Mouse (Mus musculus) right cerebral cortex, postnatal 14 days (tissue): ENCODE results near the gene Grifin.

Source experiments
- DNase-seq: peaks from one replicate; pipeline ENCODE4 v3.0.0; 2022

The Grifin gene

DNA sequence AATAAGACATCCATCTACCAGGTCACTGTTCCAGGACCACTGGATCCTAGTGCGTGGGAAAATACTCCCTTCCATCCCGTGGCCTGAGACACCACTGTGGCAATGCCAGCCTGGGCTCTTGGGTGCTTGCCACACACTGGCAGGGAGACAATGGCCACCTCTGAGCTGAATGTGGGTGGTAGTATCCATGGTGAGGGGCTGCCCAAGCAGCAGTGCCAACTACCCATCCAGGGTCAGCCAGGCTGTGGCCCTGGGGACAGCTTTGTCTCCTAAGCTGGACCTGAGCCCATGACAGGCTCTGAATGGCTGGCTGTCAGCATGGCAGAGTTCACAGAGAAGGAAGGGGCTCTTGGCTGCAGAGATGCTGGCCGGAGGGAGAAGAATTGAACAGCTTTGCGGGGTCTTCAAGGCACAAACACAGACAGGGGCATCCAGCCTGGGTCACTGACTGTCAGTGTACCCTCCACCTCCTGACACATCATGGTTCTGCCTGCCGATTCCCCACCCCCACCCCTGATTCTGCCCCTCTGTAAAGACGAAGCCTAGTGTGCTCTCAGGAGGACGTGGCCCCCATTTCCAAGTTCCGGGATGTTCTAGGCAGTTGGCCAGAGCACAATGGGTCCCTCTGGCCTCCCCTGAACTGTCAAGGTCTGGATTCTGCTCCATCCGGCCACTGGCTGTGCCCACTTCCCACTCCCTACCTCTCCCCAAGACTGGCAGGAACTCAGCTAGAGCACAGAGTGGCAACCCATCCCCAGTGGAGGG, 21.9 kb downstream of the Grifin start:
- peak; percentile 55 for DNase-seq

DNA sequence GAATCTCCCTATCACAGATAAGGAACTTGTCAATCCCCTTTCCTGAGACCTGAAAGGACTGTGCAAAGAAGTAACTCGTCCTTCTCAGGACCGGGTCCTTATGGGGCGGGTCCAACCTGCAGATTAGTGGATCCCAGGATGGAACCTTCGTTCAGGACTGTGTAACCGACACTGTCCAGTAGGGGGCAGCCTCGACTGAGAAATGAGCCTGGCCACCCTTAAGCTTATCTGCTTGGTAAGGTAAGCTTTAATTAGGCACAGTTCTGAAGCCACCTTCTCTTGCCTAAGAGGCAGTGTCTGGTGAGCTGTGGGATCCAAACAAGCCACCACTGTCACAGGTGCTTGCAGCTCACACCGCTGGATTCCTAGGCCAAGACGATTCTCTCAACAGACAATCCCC, 24.8 kb downstream of the Grifin start:
- DNase-seq: peak; percentile 79

DNA sequence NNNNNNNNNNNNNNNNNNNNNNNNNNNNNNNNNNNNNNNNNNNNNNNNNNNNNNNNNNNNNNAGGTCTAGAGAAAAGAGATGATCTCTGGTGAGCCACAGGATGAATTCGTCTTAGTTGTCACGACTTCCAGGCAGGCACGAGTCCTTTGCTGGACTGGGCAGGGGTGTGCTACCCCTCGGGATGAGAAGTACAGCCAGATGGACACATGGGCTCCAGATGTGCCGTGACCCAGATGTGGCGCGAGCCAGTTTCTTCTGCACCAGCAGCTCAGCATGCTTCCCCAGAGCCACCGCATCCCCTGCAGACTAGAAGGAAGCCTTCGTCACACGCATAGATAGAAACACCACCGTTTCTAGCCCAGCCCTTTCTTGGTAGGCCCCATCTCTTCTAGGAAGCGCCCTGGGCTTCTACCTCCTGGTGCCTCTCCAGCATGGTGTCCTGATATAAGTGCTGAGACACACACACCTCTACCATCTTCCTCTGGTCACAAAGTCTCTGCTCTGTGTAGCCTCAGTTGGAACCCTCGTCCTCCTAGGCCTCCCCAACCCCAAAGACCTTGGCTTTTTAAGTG, 26.7 kb downstream of the Grifin start:
- DNase-seq: no peak

DNA sequence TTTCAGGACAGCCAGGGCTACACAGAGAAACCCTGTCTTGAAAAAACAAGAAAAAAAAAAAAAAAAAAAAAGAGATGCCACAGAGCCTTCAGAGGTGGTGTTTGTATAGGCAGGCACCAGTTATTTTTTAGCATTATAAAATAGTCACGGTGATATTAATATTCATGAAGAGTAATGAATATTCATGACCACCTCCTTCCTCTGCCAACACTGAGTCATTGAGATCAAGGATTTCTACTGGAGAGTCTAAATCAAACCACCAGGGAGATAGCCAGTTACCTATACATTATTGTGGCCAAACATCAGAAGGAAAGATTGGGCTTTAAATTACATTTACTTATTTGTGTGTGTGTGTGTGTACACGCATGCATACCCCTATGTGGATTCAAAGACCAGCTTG, 38.1 kb downstream of the Grifin start:
- no peak for DNase-seq

DNA sequence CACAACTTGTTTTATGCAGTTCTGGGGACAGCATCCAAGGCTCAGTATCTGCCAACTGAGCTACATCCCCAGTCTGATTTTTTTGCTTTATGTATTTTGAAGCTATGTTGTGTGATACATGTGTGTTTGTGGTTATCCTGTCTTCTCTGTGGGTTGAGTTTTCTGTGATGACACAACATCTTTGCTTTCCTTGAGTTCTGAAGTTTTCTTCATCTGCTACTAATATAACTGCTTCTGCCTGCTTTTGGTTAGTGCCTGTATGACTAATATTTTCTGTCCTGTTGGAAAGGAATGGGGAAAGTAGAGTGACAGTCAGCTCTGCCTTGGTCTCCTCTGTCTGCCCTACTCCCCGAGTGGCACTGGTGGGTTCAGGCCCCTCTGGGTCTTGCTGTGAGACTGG, 43.7 kb downstream of the Grifin start:
- DNase-seq: no peak

DNA sequence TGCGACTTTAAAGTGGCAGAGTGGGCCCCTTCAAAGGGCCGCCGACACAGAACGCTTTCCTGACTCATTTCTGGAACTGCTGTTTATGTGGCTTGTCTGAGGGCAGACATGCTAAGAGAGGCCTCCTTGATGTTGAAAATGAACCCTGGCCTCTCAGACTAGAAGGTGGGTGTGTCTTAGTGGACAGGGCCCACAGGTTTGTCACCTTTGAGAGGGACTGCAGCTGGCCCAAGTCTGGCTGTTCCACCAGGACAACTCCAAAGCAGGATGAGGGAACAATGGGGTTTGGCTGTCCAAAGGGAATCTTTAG, 47.0 kb downstream of the Grifin start:
- no peak for DNase-seq

DNA sequence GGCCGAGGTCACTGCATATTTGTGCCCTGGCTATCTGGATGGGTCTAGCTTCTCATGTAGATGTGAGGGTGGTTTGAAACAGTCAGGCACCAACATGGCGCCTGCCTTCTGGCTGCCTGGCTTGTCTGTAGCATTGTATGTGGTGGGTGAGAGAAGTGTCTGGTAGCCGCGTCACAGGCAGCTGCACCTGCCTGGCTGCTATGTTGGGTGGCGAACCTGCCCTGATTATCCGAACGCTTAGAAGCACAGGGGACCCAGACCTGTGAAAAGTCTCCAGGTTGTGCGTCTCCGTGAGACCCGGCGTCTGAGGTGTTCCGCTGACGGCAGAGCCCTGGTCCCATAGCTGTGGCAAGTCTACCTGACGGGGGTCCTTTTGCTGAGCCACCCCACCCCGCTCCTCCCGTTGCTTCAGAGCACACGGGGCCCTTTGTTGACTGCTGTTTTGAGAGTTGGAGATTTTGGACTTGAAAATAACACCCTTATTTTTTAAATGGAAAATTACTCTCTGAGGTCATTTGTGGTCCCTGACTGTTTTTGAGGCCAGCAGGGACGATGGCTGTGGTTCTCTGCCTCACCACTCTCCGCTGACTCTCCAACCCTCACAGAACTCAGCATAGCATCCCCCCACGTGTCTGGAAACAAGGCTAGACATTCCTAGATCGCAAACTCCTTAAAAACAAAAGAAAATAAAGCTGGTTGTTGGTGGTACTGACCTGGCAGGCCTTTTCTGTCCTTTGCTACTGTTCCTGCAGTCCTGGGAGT, 47.5 kb downstream of the Grifin start:
- no peak for DNase-seq

DNA sequence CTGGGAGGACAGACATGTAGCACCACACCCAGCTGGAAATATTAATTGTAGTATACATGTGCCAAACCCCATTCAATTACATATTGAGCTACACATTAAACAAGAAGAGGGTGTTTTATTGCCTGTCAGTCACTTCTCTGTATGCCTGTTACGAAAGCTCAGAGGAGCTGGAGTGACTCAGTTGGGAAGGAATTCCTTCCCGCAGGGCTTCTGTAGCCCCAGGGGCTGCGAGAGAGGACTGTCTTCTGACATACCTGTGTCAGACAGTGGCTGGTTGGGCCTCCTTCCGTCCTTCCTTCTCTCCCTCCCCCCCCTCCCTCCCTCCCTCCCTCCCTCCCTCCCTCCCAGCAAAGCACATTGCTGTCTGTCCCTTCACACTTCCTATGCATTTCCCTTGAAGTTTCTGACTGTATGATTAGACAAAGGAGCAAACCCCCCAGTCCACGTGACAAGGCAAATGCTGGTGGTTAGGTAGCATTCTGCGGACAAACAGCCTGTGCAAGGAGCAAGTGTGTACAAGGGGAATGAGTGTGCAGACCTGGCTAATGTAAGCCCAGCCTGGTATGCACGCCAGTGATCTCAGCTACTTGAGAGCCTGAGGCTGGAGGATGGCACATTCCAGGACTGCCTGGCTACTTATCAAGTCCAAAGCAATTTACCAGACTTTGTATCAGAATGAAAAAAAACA, 49.9 kb downstream of the Grifin start:
- no peak for DNase-seq

DNA sequence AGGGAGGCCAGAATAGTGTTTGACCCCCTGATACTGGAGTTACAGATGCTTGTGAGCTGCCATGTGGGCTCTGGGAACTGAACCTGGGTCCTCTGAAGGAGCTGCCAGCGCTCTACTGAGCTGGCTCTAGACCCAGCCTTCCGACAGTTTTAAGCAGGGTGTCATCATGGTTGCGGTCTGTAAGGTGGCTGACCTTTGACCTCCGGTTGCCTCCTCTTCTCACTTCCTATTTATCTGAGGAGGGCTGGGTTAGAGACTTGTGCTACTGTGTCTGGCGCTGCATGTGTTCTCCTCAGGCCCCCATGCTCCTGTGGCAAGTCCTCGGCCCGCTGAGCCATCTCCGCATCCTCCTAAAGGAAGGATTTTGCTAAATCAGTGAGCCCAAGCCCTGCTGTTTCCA, 51.0 kb downstream of the Grifin start:
- no peak for DNase-seq
